Mouse (Mus musculus): Measurements from ENCODE around the gene Aqp5.

DNA sequence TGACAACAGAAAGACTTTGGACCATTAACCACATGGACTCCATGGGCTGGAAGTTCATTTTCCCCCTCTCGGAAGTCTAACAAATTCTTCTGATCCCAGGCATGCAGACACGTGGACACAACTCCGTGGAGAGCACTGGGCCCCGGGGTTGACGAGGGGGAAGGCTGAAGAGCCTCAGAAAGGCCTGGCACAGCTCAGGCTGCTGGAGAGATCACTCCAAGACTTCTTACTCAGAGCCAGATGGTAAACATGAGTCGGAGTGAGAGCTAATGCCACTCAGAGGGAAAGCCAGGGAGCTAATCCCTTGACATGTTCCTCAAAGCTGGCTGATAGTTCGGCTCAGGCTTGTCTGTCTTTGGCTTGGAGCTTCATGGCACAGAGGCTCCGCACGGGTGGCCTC is 24.7 kb downstream of the Aqp5 start:
- no peak for TF ChIP-seq CTCF (IDR thresholded peaks at IDR 0.05; ENCODE audit: low read depth)
- TF ChIP-seq EP300 (IDR thresholded peaks at IDR 0.05; ENCODE audit: low read depth) = no peak
